Mouse (Mus musculus) Patski (cell line): ENCODE data around the gene Elmo1. TPM values are rescaled to one million over a fixed set of nuclear protein-coding genes. Genes with fewer than 3 reads are reported as not detected.

Source experiments
- ATAC-seq: fragments of 100-300 bp; one replicate; pipeline ENCODE4 v1.8.0; 2021
- CTCF ChIA-PET: fragments of 350-600 bp; sonication (Branson Sonifier 250); formaldehyde crosslinking; loops from one replicate; lab custom pipeline; 2022; ENCODE audit warnings: inconsistent platforms; lab: Charles Lee
- POLR2A ChIA-PET: fragments of 350-600 bp; sonication (Branson Sonifier 250); formaldehyde crosslinking; loops from one replicate; lab custom pipeline; 2022; ENCODE audit warnings: antibody characterized with exemption, inconsistent platforms; lab: Charles Lee
- DNase-seq: peaks from one replicate; pipeline ENCODE4 v3.0.0-alpha.2; 2011; ENCODE audit warnings: low read depth, low spot score
- H3K27me3 ChIP-seq: fragments of 371-371 bp; one replicate; pipeline ENCODE4 v1.5.1; 2021
- CTCF ChIP-seq: fragments of 100-300 bp; IDR thresholded peaks from one replicate; pipeline ENCODE4 v1.5.1; 2021
- in situ Hi-C: fragments of 300-500 bp; cut with MboI; formaldehyde crosslinking; loops from 3 replicates; pipeline ENCODE4 v1.11.1; 2018; ENCODE audit warnings: low pct_unique_long_range_greater_than_20kb, mixed read lengths
- polyA plus RNA-seq: library from polyadenylated mRNA; unstranded; gene quantifications from one replicate; pipeline ENCODE4 v1.2.3, GENCODE M21; 2021

The Elmo1 gene
- polyA plus RNA-seq, 1 experiment from 2014 or later = 0.08 TPM

DNA sequence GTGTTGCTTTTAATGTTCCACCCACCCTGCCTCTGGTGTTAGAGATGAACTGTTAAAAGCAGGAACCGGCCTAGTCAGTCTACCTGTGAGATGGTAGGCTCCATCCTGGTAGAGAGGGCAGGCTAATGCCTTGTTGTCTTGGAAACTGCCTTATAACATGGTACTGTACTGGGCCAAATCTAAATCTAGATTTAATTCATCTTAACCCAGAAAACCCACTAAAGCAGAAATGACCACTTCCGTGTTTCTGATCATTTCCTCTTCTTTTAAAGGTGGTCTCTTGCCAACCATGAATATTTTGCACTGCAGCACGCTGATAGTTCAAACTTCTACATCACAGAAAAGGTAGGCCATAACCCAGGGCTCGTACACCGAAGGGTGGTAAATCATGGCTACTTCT lies 118.5 kb downstream of the Elmo1 start:
- no peak for TF ChIP-seq CTCF
- ChIA-PET POLR2A (no interaction called here), CTCF (no interaction called here)
- ATAC-seq (no peak), DNase-seq (no peak)
- H3K27me3 ChIP-seq = no peaks in the 10 kb centered on the region
- in situ Hi-C loops = no loop called here

DNA sequence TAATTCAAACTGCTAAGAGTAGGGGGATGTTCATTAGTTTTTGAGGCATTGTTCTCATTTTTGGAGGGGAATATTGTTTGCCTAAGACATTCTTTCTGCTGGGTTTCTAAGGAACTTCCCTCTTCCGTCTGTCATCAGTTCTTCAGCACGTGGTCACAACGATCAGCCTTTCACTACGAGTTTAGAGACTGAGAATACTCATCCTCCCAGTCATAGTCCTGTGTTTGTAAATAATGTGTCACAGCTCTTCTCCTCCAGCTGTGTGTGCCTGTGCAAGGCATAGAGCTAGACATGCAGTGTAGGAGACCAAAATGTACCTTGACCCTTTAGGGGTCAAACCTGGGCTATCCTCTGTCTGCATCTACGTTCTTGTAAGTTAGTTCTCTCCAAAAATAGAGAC lies 121.4 kb downstream of the Elmo1 start:
- ChIA-PET CTCF (no interaction called here), POLR2A (no interaction called here)
- DNase-seq (no peak), ATAC-seq (no peak)
- in situ Hi-C loops = no loop called here
- TF ChIP-seq CTCF = no peak
- no peaks in the 10 kb centered on the region for H3K27me3 ChIP-seq

DNA sequence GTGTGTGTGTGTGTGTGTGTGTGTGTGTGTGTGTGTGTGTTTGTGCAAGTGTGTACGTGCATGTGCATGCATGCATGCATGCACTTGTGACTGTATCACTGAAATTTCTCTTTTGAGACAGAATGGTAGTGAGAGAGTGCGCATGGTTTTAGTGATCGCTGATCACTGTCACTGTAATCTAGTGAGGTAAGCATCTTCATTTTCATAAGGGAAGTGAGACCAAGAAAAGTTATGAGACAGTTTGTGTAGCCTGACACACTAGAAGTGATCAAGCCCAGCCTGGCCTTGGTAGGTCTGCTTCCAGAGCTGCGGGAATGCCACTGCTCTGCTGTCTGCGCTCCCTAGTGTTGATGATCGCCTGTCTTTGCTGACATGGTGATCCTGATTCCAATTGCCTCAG lies 122.3 kb downstream of the Elmo1 start:
- DNase-seq (no peak), ATAC-seq (no peak)
- no peak for TF ChIP-seq CTCF
- in situ Hi-C loops = no loop called here
- ChIA-PET POLR2A (no interaction called here), CTCF (no interaction called here)
- H3K27me3 ChIP-seq = no peaks in the 10 kb centered on the region

DNA sequence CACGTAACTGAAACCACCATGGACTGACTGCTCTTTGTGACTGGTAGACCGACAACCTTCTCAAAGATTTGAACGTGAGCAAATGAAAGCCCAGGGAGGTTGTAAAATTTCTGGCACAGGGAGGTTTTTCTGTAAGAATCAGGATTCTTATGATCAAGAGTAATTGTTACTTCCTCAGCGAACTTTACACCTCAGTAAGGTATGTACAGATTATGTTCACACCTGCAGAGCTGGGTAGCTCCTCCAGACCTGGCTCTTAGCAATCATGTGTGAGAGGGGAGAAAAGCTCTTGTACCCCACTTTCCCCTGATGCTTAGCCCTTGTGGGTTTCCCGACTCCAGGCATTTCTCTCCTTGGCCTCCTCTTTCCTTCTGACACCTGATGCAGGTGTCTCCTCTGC lies 123.5 kb downstream of the Elmo1 start:
- DNase-seq (no peak), ATAC-seq (no peak)
- TF ChIP-seq CTCF = no peak
- no peaks in the 10 kb centered on the region for H3K27me3 ChIP-seq
- in situ Hi-C loops = no loop called here
- POLR2A ChIA-PET = no interaction called here
- CTCF ChIA-PET = no interaction called here

DNA sequence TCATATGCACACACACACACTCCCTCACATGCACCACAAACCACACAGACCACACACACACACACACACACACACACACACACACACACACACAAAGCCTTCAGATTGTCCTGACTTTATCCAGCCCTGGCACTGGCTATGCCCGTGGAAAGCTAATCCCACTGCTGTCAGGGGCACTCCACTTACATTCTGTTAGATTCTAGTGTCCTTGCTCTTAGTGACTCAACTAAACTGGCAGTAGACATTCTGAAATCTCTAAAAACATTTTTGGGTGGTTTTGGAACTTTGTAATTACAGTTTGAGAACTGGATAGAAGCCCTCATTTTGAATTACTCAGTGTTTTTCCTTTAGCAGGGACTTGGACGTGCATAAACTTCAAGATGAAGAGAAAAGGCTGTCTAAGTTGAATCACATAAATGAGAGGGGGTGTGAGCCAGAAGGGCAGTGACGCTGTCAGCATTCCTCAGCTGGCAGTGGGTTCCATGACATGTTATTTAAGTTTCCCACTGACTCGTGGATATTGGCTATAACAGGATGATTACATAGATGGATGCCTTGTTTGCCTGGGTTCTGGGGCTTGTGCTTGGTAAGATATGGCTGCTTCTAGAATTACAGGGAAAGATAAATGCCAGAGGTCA lies 127.2 kb downstream of the Elmo1 start:
- in situ Hi-C loops = no loop called here
- no peak for ATAC-seq
- DNase-seq = no peak
- CTCF ChIA-PET = no interaction called here
- POLR2A ChIA-PET = no interaction called here
- TF ChIP-seq CTCF = no peak
- H3K27me3 ChIP-seq = no peaks in the 10 kb centered on the region

DNA sequence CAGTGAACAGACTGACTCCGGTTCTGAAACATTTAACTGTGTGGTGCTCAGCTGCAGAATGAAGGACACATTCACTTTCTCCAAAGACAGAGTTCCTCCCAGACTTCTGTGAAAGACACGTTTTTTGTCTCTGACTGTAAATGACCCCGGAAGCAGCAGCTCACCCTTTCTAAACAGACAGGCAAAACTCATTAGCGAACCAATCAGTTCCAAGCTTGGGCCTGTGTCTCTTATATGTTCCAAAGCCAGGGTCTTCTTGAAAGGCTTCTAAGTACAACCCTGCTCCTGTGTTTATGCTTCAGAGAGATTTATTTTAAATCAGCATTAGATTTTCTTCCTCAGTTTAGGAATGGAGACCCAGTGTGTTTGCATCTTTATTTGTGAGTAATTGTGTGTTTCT lies 127.7 kb downstream of the Elmo1 start:
- ChIA-PET POLR2A (no interaction called here), CTCF (no interaction called here)
- in situ Hi-C loops = no loop called here
- ATAC-seq (no peak), DNase-seq (no peak)
- no peak for TF ChIP-seq CTCF
- H3K27me3 ChIP-seq = no peaks in the 10 kb centered on the region

- no peak for TF ChIP-seq CTCF
- in situ Hi-C loops = no loop called here
- POLR2A ChIA-PET = no interaction called here
Observed at GRCm38 (mm10) chr13:20220414-20220813, 130.0 kb downstream of the Elmo1 start.

GRCm38 (mm10) chr13:20227923-20228705 lies 137.7 kb downstream of the Elmo1 start:
- ATAC-seq (no peak), DNase-seq (no peak)
- ChIA-PET CTCF (no interaction called here), POLR2A (no interaction called here)
- TF ChIP-seq CTCF = no peak
- in situ Hi-C loops = no loop called here
- peaks cover 6% of the 10 kb centered on the region for H3K27me3 ChIP-seq

More at GRCm38 (mm10) chr13:20220414-20220813, 130.0 kb downstream of the Elmo1 start:
- DNase-seq (no peak), ATAC-seq (no peak)
- CTCF ChIA-PET = no interaction called here
- H3K27me3 ChIP-seq = no peaks in the 10 kb centered on the region

DNA sequence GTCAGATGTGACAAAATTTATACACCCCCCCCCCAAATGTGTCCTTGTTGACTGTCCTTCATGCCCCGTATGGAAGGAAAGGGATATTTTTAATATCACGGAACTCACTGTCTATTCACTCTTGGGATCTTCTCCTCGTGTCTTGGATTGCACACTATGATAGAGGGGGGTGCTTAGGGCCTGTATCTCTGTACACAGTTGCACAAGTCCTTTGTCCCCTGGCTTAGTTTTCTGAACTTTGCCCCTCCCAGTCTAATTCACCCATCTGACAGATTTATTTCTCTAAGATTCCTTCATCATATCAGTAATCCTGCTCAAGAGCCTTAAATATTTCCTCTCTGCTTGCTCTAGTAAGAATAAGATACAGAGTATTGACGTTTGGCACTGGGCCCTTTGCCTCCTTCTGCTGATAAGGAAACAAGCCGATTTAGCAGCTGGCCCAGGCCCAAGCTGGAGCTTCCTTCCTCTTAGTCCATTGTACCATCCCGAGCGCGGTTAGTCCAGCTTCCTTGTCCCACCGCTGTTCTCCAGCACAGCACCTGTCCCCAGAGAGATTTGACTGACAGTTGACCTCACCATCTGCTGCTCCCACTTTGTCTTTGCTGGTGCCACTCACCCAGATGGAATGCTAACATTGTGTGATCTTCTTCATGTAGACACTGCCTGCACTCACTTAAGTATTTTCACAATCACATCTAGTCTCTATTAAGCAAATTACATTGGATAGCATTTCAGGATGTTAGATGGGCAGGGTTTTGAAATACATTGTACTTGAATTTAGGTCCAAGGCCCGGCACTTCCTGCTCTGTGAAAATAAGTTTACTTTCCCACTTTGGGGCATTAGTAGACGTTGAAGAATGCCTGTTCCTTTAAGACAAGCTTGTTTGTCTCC lies 141.7 kb downstream of the Elmo1 start:
- H3K27me3 ChIP-seq = no peaks in the 10 kb centered on the region
- TF ChIP-seq CTCF = no peak
- ChIA-PET POLR2A (no interaction called here), CTCF (no interaction called here)
- in situ Hi-C loops = no loop called here
- ATAC-seq (no peak), DNase-seq (no peak)

- POLR2A ChIA-PET = no interaction called here
- no peaks in the 10 kb centered on the region for H3K27me3 ChIP-seq
- CTCF ChIA-PET = no interaction called here
- TF ChIP-seq CTCF = no peak
- in situ Hi-C loops = no loop called here
- ATAC-seq = no peak
- no peak for DNase-seq
Observed at GRCm38 (mm10) chr13:20233707-20234106, 143.3 kb downstream of the Elmo1 start.

- in situ Hi-C loops = no loop called here
- ChIA-PET CTCF (no interaction called here), POLR2A (no interaction called here)
- no peak for ATAC-seq
- TF ChIP-seq CTCF = no peak
- no peaks in the 10 kb centered on the region for H3K27me3 ChIP-seq
- DNase-seq = no peak
Observed at GRCm38 (mm10) chr13:20237615-20238014, 147.2 kb downstream of the Elmo1 start.
